Mouse (Mus musculus) kidney, adult 18-20 months (tissue): ENCODE measurements at regions not wholly inside any gene's neighbourhood (a gene's known extent, or its start where the extent isn't known, plus 50 kb on each side); places are given as distances from the start of the nearest gene placed in this dataset.

Experiments
- DNase-seq: peaks from one replicate; pipeline ENCODE4 v3.0.0; 2021

DNA sequence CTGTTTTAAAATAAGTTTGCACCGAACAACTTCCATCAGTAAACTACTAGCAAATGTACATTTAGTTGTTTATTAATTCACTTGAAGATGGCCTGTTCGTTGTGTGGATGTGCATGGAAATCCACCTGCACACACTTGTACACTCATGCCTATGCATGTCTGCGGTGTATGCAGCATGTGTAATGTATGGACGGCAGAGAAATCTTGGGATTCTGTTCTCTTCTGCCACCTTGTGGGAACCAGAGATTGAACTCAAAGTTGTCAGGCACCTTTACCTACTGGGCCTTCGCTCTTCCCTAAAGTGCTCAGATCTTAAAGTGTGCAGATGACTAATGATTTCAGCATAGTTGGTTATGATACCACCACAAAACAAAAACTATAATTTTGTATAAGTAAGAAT, 137.4 kb downstream of the Kitl start:
- DNase-seq, result no peak

DNA sequence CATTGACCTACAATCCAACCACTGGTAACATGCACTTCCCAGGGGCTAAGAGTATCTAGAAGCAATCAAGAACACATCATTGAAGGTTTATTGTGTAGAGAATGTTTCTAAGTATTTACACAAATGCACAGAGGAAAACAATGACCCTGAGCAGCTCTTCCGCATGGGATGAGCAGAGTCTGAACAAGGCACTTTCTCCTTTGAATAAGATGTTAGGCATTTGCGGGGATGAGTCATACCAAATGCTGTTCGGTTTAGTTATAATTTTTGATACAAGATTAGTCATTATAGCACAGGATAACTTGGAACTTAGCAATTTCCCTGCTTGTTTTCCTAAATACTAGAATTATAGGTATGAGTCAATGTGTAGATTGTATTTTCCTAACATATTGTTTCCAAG, 137.9 kb downstream of the Kitl start:
- no peak for DNase-seq

DNA sequence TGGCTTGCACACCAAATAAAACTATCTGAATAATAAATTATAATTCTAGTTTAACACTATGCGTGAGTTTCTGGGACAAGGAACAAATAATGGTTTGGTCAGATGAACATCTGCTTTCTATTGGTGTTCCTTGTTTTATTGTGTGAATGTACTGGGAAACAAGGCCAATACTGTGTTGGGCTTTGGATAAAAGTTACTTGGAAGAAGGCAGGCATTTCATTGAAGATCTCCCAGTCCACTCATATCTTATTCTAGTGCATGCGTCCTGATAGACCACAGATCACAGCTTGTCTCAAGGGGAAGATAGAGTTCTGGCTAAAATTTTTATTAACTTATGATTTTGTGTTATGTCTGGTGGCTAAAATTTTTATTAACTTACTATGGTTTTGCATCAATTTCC, 140.1 kb downstream of the Kitl start:
- DNase-seq, result no peak

DNA sequence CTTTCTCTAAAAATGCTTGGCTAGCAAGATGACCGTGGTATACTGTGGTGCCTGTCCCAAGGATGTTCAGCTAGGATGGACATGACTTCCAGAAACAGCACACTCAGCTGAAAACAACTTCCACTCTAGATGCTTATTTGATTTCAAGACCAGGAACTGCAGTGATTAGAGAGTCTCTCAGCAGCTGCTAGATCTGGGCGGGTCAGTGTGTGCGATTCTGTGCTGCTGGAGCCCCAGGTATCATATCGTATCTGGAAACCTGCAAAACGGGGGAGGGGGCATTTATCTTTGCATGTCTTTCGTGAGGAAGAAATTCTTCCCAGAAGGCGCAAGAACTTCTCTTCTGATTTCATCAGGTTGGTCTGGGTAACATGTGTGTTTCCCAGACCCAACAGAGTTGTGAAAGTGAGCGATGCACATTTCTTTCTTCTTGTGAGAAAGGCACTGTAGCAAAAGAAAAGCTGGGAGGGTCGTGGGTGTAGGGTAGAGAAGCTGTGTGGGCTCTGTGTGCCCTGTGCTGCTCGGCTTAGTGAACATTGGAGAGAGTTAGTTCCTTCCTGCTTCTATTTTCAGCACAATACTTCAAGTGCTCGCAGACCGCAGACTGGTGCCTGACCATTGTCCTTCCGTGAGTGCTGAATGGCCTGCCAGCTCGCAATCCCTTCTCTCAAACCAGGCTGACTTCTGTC, 144.6 kb downstream of the Kitl start:
- peak; percentile 16 for DNase-seq

DNA sequence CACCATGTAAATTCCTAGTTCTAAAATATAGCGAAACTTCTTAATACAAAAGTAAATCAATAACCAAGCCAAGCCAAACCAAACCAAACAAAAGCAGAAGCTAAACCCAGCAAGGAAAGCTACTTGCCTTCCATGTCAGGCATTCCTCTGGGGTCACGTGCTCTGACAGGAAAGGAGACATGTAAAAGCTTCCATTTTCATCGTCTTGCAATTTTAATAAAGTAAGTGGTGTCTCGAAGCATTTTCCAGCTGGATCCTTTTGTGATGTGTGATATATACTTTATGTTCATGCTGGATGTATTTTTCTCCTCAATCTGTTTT, 145.1 kb downstream of the Kitl start:
- DNase-seq, result no peak

DNA sequence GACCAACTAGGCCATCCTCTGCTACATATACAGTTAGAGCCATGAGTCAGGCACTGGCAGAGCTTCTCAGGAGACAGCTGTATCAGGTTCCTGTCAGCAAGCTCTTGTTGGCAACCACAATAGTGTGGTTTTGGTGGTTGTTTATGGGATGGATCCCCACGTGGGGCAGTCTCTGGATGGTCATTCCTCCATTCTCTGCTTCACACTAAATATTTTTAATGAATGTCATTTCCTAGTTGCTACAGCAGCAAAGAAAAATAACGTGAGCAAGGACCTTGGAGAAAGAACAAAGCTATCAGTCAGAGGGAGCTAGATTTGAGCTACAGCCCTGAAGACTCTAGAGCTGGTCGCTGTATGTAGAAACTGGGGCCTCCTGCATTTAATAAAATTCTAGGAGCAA, 145.7 kb downstream of the Kitl start:
- no peak for DNase-seq

DNA sequence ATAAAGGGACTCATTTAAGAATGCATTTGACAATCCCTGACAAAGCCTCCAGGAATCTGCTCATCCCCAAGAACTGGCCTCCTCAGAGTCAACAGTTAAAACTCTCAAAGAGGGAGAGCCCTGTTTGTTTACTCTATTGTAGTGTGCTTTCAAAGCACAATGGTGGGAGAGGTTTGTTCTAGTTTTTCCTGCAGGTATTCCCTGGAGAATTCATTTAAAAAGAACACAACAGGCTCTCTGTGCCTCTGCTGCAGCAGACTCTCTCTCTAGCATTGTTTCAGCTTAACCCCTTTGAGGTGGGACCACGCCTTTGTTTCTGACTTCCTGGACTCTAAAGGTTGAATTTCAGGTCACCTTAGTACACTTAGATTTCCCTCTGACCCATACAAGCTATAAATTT, 149.1 kb downstream of the Kitl start:
- no peak for DNase-seq

DNA sequence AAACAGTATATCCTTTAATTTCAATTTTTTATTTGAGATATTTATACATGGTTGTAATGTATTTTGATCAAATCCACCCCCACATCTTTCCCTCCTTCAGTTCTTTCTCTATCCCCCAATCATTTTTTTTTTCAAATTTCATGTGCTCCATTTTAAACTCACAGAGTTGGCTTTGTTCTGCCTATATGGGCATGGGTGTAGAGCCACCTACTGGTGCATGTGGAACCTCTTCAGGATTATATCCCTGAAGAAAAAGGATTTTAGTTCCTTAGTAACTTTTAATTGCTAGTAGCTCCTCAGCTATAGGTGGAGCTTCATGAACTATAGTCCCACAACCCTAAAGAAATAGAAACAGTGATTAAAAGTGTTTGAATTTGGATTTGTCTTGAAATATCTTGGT, 155.4 kb downstream of the Kitl start:
- no peak for DNase-seq

DNA sequence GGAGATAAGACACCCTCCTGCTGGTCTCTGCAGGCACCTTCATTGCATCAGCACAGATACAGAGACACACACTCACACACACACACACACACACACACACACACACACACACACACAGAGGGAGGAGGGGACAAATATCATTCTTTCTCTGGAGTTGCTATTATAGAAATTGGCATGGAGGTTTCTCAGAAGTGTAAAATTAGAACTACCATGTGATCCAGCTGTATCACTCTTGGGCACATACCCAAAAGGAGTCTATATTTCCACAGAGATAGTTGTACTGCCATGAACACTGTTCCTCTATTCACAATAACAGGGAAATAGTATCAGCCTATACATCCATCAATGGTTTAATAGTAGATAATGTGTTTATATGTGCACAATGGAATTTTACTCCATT, 137.8 kb upstream of the Gm4301 start:
- no peak for DNase-seq

DNA sequence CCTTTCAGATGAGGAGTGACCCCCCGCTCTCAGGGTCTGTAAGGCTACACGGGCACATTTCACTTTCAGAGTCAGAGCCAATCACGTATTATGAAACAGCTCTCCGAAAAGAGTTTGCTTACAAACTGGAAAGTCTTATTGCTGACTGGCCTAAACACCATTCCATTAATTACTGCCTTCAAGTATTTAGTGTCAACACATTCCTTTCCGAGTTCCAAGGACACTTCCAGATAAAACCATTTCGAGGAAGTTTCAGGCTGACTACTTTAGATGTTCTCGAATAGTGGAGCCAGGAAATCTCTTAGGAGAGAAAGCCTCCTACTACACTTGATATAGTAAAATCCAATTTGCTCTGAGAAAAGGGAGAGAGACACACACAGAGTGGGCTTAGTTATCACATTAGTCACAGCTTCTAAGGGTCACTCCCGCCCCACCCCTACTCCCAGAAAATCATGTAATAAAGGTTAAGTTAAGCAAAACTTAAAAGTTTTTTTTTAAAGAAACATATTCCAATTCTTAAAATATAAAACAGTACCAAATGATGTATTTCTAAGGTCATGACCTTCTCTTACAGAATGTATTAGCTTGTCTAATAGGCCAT, 136.3 kb upstream of the Gm4301 start:
- DNase-seq, result no peak

DNA sequence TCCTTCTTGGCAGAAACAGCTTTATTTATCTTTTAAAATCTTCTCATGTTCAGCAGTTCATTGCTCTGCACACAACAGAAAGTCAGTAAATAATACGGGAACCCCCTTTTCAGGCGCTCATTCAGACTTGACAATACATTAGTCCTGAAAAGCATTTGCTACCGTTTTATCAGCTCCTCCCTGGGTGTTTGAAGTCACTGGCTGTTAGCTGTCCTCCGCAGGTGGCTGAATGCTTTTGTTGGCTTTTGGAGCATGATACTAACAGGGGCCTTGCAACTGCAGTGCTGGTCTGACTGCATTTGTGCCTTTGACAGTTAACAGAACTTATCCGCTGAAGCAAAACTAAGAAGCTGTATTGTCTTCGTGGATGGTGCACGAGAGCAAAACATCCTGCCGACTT, 135.0 kb upstream of the Gm4301 start:
- DNase-seq, result no peak

DNA sequence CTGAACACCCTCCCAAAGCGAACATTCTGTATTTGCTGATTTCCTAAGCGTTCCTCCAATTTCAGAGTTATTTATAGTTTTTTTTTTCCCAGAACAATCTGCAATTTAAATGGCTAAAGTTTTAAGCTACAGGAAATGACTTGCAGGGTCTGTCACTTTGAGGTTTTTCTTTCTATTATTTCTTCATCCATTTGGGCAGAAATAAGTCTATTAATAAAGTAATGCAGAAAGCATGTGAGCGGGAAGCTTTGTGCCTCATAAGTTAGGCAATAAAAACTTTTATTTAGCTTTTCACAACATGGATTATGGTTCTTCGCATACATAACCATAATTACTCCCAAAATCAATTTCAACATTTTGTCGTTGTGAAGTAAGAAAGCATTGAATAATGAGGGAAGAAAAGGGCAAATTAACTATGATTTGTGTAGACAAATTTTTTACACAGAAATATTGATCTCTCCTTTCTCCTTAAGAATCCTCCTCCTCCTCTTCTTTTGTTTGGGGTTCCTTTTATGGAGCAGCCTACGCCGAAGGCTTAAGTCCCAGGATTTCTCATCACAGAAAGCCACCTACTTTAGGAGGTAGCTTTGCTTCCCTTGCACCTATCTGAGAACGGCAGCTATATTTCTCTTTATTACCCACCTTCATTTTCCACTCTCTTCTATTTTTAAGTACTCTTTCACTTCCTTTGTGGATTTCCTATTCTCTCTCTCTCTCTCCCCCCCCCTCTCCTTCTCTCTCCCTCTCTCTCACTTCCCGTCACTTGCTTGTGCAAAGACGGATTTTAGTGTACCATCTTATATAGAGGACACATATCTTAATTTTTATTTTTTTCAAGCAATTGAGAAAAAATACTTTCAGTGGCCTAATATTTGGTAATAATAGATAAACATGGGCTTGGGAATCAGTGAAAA, 128.6 kb upstream of the Gm4301 start:
- no peak for DNase-seq

DNA sequence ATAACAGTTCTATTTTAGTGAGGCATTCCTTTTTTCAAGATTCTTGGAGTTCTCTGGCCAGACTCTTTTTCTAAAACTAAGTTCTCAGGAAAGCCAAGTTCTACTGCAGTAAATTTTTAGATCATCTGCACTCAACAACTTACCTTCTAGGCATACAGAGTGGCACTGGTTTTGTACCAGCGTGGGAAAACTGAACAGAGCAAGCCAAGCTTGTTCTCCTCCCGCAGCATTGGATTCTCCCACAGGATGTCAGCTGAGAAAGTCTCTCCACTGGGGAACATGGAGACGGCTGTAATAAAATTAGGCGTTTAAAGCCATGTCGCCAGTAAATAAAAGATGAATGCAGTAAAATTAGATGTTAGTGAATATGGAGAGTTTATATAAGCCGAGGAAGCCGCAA, 124.8 kb upstream of the Gm4301 start:
- DNase-seq, result no peak

DNA sequence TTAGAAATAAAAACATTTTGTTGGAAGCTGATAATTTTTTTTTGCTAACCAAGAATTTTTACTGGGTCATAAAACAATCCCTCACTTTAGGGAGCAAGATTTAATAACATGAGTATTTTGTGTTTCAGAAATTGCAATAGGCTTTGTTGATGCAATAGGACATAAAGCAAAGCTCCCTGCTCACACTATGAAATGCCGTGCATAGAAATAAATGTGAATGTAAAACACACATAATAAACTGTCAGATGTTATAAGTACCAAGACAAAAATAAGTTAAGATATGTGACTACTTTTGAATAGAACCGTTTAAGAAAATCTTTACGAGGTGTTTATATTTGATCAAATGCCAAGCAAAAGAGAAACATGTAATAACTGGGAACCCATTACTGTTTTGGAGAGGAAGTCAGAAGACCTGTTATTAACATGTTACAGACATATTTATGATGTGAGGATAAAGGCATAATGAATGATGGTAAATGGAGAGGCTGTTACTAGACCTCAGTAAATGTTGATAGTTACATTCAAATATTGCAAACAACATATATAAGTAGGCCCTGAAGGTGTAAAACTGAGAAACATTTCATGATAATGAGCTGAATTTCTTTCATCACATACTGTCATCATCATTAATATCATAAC, 110.9 kb upstream of the Gm4301 start:
- DNase-seq, result no peak

DNA sequence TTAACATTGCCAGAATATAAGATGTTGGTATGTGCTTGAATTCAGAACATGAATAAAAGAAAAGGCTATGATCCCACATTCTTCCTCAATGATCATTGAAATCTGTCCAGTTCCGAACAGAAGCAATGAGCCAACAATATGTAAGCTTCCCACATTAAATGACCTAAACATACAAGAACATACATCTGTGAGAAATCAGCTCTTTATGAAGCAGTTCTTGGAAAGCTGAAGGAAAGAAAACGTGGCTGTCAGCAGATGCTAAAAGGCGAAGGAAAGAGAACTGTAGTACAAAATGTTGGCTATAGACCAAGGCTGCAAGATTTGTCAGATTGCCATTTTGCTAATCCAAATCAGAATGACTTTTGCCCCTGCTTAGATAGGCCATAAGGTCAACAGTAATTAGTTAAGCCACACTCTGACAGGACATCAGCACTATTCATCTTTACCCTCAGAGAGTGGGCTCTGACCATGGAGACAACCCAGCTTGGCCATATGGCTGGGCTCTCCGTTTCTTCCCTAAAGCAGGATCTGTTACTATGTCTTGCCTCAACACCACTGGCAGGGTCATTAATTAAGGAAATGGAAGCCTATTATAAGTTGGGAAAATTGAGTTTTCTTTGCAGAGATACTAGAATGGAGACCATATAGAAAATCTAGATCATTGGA, 76.1 kb upstream of the Gm4301 start:
- no peak for DNase-seq

DNA sequence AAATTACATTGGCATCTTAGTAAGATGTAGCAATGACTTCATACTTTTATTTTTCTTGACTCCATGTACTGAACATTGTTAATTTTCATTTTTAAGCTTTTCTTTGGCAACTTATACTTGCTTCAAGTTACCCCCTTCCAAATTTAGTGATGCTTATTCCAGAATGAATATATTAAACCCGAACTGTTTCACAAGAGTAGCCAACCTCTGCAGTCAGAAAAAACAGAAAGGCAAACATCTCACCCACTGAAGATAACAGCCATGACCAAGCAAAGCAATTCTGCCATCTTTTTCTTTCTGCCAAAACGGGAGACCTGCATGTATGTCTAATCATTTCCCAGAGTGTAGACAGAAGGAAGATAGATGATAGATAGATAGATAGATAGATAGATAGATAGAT, 72.0 kb upstream of the Gm4301 start:
- DNase-seq, result no peak

DNA sequence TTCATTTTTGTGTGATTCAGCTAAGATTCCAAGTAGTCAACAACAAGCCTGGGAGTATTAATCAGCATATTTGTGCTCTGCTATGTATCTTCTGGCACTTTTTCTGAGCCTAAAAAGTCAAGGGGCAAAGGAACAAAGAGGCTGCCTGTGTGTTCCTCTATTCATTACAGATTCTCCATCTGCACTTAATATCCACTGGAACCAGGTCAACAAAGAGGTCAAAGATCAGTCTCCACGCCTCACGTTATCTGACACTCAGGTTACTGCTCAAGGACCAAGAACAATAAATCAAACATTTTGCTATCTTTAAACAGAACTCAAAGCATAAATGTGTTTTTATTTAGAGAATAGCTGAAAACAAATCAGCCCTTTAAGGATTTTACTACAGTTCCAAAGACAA, 71.4 kb upstream of the Gm4301 start:
- DNase-seq, result no peak

DNA sequence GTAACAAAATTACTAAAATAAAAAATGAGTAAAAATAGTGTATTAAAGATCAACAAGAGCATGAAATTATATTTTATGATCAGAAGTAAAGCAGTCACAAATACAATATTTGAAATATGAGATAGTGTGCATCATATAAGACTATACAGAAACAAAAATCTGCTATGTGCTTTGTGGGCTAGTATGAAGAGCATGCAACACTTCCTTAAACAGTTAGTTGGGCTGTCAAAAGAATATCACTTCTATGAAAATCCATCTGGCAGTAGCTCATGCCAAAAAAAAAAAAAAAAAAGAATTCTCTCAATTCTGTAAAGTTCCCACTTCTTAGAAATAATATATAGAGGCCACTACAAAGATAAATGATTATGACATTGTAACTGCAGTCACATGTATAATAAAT, 53.0 kb upstream of the Gm4301 start:
- DNase-seq, result no peak
